Mouse (Mus musculus): ENCODE measurements around the gene Dstyk.

Dstyk gene

GRCm38 (mm10) chr1:132417319-132418251, at the start of gene Dstyk:
Dstyk (plus strand) TSS chr1:132417555.
- DNase-seq: peak; percentile 92

GRCm38 (mm10) chr1:132367692-132368506, 49.5 kb upstream of the Dstyk start:
- peak; percentile 93 for DNase-seq

GRCm38 (mm10) chr1:132370681-132371173, 46.6 kb upstream of the Dstyk start:
- peak; percentile 64 for DNase-seq

GRCm38 (mm10) chr1:132371298-132372081, 45.9 kb upstream of the Dstyk start:
- DNase-seq: no peak

- DNase-seq: no peak
Observed at GRCm38 (mm10) chr1:132372354-132372753, 45.0 kb upstream of the Dstyk start.

- no peak for DNase-seq
Observed at GRCm38 (mm10) chr1:132372896-132373534, 44.3 kb upstream of the Dstyk start.

- DNase-seq: peak; percentile 86
Observed at GRCm38 (mm10) chr1:132374140-132374872, 43.0 kb upstream of the Dstyk start.

GRCm38 (mm10) chr1:132374873-132375244, 42.5 kb upstream of the Dstyk start:
- no peak for DNase-seq

- no peak for DNase-seq
Observed at GRCm38 (mm10) chr1:132375256-132375655, 42.1 kb upstream of the Dstyk start.

- DNase-seq: no peak
Observed at GRCm38 (mm10) chr1:132376211-132377054, 40.9 kb upstream of the Dstyk start.

GRCm38 (mm10) chr1:132377055-132377365, 40.3 kb upstream of the Dstyk start:
- DNase-seq: peak; percentile 41

GRCm38 (mm10) chr1:132377811-132378210, 39.5 kb upstream of the Dstyk start:
- DNase-seq: no peak

- no peak for DNase-seq
Observed at GRCm38 (mm10) chr1:132380550-132381100, 36.7 kb upstream of the Dstyk start.

- no peak for DNase-seq
Observed at GRCm38 (mm10) chr1:132381929-132382328, 35.4 kb upstream of the Dstyk start.

GRCm38 (mm10) chr1:132384001-132384554, 33.3 kb upstream of the Dstyk start:
- no peak for DNase-seq

GRCm38 (mm10) chr1:132385266-132385665, 32.1 kb upstream of the Dstyk start:
- no peak for DNase-seq

GRCm38 (mm10) chr1:132385711-132386110, 31.6 kb upstream of the Dstyk start:
- no peak for DNase-seq

- no peak for DNase-seq
Observed at GRCm38 (mm10) chr1:132386266-132386665, 31.1 kb upstream of the Dstyk start.

GRCm38 (mm10) chr1:132387943-132388342, 29.4 kb upstream of the Dstyk start:
- DNase-seq: no peak
